Mouse (Mus musculus): Measurements from ENCODE around the gene Ahcyl2. TPM values are rescaled to one million over a fixed set of nuclear protein-coding genes. Genes with fewer than 3 reads are reported as not detected.

The Ahcyl2 gene
- total RNA-seq, 2 experiments from 2014 or later, result 116 to 172 TPM

DNA sequence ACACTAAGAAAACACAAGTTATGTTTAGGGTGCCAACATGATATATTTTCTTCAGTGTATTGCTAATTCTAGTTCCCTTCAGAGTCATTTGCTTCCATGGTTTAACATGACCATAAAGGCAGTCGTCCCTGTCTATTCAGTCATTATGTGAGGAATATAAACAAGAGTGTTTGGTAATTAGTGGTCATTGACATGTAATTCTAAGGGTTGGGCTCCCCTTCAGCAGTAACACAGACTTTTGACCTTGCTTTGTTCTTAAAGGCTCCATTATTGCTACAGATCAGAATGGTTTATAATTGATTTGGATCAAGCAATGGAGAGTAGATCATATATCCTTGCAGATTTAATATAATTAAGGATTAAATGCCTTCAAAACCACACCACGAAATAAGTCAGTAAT lies 82.9 kb downstream of the Ahcyl2 start:
- no peak for DNase-seq

DNA sequence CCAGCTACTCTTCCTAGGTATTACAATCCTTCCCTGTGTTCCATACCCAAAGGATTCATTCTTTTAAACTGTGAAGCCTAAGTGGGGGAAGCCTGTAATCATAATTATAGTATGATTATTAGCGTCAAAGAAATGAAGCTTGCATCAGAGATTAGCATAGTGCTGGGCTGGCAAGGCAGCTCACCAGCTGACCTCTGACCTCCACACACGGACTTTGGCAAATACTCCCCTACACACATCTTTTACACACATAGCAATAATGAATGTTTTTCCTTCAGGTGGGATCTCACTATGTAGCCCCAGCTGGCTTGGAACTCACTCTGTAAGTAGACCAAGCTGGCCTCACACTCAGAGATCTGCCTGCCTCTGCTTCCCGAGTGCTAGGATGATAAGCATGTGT lies 84.1 kb downstream of the Ahcyl2 start:
- DNase-seq, result no peak

DNA sequence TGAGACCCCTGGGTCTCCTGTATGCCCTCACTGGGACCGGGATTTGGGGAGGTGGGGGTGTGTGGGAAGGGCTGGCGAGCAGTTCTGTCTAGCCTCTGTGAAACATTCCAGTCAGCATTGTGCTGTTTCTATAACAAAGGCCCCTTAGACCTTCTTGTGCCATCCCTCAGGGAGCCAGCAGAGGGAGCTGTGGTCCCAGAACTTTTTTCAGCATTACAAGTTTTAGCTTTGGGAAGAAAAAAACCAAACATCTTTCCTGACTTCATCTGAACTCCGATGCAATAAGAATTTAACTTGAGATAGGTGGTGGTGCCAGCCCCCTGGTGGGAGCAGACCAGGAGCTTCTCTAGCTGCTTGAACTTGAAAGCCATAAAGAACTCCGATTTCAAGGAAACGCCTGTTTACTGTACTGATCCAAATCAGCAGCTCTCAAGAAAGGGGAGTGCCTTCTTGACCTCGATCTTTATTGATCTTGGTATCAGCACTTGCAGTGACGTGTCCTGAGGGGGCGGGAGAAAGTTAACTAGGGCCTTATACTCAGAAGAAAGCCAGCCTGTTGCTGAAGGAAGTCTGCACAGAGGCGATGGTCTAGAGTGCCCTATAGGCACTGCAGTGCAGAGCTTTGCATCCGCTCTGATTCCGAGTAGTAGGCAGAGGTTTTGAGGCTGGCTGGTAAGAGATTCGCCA lies 85.5 kb downstream of the Ahcyl2 start:
- peak; percentile 74 to 77 for DNase-seq

DNA sequence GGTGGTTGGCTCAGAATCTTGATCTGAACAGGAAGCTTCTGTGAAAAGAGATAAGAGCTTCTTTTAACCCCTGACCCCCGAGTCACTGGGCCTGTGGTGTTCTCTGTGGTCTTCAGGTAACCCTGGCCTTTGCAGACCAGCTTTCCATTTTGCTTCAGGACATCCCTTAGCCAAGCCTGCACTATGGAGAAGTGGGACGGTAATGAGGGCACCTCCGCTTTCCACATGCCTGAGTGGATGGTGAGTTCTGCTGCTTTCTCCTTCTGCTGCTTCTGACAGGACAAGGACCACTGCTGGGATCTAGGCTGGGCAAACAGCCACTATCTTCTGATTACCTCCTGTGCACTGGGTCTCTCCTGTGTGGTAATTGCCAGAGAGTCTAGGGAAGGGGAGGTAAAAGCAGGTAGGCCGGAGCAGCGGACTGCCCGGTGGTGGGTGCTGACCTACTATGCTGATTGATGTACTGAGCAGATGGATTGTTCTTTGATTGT lies 86.1 kb downstream of the Ahcyl2 start:
- DNase-seq, result no peak

DNA sequence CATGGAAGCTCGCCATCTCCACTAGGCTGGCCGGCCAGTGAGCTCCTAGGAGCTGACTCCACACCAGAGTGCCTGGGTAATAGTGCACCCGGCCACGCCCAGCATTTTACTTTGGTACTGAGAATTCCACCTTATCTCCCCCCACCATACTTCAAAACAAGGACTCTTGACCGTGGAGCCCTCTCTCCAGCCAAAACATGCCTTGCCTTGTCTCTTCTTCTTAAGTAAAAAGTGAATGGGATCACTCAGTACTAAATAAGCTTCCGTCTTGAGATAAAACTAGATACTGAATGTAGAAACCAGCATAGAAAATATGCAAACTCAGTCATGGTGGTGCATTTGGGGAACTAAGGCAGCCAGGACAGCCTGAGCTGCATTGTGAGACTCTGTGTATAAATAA lies 90.8 kb downstream of the Ahcyl2 start:
- DNase-seq, result no peak

DNA sequence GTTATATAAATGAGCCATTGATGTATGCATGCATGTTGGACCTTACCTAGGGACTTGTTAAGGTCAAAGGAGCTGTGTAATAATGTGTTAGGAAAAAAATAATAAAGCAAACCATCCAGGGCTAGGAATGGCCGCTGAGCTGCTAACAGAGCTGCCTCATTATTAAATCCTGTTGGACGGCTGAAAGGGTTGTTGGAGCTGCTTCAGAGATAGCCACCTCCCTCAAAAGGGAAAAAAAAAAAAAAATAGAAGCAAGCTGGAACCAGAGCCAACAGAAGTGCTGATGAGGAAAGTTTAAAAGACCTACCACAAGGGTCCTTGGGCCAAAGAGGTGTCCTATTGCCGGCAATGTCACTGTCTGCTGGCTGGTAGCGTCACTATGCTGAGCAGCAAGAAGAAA lies 91.5 kb downstream of the Ahcyl2 start:
- no peak for DNase-seq

DNA sequence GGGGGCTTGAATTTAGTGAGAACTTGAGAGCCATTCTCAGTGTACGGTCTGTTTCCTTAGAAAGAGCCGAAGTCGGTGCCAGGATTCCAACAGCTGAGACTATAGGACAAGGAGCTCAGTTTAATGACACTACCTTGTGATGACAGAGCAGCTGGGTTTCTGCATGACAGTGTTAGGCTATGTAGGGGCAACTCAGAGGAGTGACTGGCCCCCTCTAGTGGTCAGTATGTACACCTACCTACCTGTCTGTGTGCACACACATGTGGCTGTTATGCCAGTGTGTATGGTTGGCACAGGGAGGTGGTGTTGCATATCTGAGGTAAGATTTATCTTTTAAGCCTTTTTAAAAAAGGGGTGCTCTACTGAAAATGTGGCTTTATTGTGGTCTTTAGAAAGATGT lies 92.4 kb downstream of the Ahcyl2 start:
- peak in 1 of 2 experiments; percentile 30 for DNase-seq

DNA sequence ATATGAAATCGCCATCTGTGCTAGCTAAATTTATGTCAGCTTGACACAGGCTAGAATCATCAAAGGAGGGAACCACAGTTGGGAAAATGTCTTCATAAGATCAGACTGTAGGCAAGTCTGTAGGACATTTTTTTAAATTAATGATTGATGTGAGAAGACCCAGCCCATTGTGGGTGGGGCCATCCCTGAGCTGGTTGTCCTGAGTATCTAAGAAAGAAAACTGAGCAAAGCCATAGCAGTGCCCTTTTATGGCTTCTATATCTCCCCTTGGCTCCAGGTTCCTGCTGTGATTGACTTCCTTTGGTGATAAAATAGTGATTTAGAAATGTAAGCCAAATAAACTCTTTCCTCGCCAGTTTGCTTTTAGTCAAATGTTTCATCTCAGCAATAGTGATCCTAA lies 97.1 kb downstream of the Ahcyl2 start:
- no peak for DNase-seq

DNA sequence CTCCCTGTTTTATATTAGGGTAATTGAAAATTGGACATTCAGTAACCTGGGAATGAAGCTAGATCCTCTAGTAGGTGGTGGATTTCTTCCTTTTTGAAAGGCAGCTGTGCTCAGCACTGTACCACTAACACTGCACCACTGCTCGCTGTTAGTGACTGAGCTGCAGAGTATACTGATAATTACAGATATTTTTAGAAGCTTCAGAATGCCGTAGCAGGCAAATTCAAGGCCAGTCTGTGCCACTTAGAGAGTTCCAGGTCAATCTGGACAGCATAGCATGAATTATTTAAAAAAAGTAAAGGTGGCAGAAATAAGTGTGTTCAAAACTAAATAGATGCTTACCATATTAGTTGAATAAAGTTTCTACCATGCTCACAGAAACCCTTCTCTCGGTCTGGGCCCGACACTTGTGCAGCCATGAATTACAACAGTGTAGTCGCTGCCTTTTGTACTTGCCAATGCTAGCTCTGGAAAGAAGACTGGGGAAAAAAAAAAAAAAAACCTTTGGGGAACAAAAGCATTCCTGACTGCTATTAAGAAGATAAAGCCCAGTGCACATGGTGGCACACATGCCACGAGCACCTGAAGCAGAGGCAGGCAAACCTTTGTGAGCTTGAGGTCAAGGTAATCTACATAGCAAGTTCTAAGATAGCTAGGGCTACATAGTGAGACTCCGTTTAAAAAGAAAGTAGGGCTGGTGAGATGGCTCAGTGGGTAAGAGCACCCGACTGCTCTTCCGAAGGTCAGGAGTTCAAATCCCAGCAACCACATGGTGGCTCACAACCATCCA lies 99.3 kb downstream of the Ahcyl2 start:
- DNase-seq, result peak in 1 of 2 experiments; percentile 38

DNA sequence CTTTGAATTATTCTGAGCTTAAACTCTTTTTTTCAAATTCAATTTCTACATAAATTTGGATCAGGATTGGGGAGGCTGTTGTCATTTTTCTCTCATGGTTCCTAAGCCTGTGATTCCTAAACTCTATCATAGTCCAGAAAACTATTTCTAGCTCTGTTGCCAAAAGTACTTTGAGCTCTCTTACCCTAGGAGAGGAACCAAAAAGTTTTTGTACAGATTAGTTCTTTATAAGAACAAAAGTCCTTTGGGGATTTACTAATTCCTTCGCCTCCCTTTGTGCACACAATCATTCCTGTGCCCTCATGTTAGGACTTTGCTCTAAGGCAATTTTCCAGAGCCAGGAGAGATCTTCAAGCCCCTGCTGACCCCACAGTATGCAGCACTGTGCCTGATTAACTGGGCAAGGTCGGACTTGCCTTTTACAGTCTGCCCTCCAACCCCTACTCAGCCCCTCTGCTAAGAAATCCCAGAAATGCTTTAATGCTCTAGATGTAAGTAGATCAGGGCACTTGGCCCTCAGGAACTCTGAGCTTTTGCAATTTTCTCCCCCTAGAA lies 100.6 kb downstream of the Ahcyl2 start:
- DNase-seq, result no peak

DNA sequence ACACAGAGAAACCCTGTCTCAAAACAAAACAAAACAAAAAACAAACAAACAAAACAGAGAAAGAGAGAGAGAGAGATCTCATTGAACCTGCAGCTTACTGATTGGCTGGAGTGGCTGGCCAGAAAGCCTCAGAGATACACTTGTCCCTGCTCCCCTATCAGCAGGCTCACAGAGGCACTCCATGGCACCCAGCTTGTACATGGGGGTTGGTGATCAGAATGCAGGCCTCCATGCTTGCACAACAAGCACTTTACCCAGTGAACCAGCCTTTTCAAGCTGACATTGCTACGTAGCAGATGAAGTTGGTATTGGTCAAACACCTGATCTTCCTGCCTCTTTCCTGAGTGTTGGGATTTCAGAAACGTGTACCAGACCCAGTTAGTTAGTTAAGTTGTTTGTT lies 105.8 kb downstream of the Ahcyl2 start:
- no peak for DNase-seq

DNA sequence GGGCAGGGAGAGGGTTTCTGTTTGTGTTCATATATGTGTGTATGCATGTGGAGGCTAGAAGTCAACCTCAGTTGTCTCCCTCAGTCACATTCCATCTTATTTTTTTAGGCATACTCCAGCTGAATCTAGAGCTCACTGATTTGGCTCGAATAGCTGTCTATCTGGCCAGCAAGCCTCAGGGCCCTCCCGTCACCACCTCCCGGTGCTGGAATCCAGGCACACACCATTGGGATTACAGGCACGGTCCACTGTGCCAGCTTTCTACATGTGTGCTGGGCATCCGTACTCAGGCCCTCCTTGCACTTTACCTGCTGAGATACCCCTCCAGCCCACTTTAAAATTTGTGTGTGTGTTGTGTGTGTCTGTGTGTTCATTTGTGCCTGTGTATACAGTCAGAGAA lies 107.8 kb downstream of the Ahcyl2 start:
- DNase-seq, result peak in 1 of 2 experiments; percentile 23

DNA sequence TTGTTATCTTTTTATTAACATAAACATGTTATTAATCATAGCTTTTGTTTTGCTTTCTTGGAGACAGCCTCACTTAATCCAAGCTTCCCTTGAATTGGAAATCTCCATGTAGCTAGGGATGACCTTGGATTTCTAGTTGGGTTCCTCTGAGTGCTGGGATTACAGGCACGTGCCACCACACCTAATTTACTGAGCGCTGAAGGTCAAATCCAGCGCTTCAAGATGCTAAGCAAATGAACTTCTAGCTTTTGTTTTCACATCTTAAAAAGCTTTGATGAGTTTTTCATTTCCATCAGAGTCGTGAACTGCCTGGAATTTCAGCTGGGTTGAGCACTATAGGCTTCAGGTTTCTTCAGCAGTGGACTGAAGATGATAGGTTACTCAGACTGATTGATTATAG lies 109.0 kb downstream of the Ahcyl2 start:
- DNase-seq, result no peak

DNA sequence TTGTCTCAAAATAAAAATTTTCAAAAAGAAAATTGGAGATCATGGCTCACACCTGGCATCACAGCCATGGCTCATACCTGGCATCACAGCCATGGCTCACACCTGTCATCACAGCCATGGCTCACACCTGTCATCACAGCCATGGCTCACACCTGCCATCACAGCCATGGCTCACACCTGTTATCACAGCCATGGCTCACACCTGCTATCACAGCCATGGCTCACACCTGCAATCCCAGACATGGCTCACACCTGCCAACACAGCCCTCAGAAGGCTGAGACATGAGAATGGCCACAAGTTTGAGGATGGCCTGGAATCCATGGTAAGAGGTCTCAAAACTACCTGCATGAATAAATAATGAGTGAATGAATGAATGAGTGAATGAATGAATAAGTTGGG lies 111.8 kb downstream of the Ahcyl2 start:
- no peak for DNase-seq

DNA sequence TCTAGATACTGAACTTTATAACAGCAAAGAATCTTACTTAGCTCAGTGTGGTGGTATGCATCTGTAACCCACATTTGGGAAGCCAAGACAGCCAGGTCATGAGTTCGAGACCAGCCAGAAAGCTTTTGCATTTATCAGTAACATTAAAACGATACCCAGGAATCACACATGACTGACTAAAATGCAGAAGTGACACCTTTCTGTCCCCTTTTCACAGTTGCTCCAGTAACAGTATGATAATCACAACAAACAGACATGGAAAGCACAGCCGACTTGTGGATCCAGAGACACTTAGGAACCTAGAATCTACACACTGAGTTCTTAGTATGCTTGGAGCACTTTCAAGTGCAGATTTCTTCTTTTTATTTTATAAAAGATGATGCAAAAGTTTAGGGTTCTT lies 113.0 kb downstream of the Ahcyl2 start:
- DNase-seq, result no peak

DNA sequence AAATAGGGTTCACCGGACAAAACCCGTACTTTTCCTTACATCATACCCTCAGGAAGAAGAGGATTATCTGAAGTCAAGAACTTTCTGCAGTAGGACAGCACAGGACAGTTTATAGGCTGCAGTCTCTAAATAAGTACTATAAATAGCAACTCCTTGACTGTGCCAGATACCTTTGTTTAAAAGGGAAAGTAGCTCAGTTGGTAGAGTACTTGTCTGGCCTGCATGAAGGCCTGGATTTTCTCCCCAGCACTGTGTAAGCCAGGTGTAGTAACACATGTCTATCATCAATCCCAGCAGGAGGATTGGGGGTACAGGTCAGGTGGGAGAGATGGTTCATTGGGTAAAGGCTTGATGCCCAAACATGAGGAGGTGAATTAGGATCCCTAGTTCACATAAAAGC lies 114.1 kb downstream of the Ahcyl2 start:
- DNase-seq, result no peak

DNA sequence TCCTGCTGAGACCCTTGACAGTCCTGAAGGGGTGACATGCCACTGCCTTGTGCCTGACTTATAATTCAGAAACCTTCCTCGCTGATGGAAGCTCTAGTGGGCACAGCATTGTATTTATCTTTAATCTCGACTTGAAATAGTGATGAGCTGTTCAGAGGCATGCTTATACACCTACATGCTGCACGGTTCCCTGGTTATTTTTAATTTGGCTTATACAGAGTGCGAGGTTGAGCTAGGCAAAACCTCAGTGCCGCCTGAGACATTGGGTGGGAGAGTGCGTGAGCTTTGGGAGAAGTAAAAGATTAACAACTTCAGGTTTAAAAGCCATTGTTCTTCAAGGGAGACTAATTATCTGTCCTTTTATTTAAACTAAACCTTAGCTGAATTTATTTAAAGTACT lies 115.1 kb downstream of the Ahcyl2 start:
- no peak for DNase-seq

DNA sequence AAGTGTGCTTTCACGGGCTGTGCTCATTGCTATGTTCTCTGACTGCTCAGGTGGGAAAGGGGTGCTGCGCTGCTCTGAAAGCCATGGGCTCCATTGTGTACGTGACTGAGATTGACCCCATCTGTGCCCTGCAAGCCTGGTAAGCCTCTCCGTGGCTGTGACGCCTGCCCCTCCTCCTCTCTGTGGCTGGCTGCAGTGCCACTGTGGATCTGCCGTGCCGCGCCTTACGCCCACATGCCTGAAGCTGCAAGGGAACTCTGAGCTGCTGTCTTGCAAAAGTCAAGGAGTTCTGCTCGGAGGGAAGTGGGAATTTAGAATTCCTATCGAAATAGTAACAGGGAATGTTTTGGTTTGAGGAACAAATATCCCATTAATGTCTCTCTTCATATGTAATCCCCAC lies 123.3 kb downstream of the Ahcyl2 start:
- no peak for DNase-seq

DNA sequence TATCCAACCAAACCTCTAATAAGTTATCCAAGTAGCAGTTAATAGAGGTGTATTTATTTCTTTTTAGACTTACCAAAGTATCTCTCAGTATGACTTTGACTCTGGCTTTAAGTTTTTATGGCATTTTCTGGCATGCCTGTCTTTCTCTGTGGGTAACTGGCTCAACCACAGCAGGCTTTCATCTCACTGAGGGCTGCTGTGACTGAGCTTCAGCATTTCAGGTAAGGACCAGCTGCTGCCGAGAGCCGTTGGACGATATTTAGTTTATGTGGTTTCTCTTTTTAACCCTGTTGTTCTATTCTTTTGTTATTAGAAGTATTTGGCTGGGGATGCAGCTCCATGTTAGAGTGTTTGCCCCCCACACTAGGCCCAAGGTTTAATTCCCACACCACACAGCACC lies 129.2 kb downstream of the Ahcyl2 start:
- no peak for DNase-seq

DNA sequence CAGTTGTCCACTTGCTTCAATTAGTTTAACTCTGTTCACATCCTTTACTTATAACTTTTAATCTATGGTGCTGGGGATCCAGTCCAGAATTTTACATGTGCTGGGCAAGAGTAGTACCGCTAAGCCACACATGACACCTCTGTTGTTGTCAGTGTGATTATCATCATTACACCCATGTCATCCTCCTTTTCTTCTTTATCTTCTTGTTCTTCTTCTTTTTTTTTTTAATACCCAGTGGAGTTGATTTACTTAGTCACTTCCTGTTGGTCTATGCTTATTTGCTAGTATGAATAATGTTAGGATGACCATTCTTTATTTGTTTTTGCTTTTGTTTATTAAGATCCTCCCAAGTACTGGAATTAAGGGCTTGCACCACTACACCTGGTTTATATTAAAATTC lies 133.6 kb downstream of the Ahcyl2 start:
- DNase-seq, result no peak

DNA sequence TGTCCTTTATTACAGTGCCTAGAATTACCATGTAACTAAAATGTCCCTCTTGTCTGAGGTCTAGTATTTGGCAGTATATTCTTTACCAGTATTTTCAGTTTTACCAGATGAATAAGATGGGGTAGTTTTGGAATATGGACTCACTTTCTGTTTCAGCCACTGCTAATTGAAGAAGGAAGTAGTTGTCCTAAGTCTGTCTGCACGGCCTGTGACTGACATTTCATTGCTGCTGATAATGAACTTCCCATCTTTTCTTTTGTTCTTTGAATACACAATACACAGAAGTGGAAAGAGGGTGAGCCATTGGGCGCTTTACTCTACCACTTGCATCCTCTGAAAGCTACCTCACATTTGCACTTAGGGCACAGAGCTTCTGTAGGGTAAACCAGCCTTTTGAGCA lies 134.4 kb downstream of the Ahcyl2 start:
- no peak for DNase-seq

DNA sequence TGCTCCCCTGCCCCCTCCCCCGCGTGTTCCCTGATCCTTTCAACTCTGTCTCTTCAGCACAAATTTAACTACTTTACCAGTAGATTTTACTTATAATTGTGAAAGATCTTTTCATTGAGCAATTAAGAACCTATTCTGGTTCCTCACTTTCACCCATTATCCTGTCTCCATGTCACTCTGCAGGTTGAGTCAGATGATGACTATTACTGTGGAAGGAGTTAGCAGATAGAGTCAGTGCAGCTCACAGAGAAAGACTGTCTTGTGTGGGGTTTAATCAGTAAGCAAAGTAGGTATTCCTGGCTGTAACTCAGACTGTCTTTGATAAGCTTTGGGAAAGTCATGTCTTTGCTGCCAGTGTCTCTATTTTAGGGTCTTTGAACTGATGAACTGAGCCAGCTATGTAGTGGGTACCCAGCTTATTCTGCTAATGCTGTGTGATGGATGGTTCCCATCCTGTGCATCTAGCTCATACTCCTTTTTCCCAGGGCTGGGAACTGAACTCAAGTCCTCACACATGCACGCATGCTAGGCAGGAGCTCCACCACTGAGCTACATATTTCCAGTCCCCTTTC lies 135.6 kb downstream of the Ahcyl2 start:
- no peak for DNase-seq

DNA sequence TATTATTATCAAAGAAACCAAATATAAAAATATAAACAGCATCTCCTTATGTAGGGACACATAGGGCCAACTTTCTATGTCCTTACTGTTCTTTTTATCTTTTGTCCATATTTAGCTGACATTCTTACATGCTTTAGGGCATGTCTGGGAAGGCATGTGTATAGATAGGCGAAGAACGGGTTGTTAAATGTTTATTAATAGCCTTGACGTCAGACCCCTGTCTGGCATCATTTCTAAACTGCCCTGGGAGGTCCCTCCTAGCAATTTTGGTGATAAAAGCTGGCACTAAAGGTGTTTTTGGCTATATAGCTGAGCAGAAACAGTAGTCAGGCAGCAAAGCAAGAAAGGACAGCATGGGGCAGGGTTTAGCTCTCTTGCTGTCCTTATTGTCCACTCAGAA lies 136.5 kb downstream of the Ahcyl2 start:
- DNase-seq, result no peak

Data from adrenal gland, postnatal 36 days (tissue).